Mouse (Mus musculus): ENCODE results near the gene Gdf15.

Gene Gdf15

GRCm38 (mm10) chr8:70632346-70632892, at the start of gene Gdf15:
TSS of gene Gdf15 (minus strand) at chr8:70632456.
- no peak for DNase-seq

GRCm38 (mm10) chr8:70681410-70681809, 49.2 kb upstream of the Gdf15 start:
- DNase-seq: no peak

GRCm38 (mm10) chr8:70680039-70680438, 47.8 kb upstream of the Gdf15 start:
- DNase-seq: no peak

GRCm38 (mm10) chr8:70679404-70679803, 47.1 kb upstream of the Gdf15 start:
- no peak for DNase-seq

- no peak for DNase-seq
Observed at GRCm38 (mm10) chr8:70678679-70679078, 46.4 kb upstream of the Gdf15 start.

- DNase-seq: no peak
Observed at GRCm38 (mm10) chr8:70677451-70678080, 45.3 kb upstream of the Gdf15 start.

- no peak for DNase-seq
Observed at GRCm38 (mm10) chr8:70675336-70675735, 43.1 kb upstream of the Gdf15 start.

GRCm38 (mm10) chr8:70674716-70675115, 42.5 kb upstream of the Gdf15 start:
- no peak for DNase-seq

- no peak for DNase-seq
Observed at GRCm38 (mm10) chr8:70674109-70674508, 41.9 kb upstream of the Gdf15 start.

GRCm38 (mm10) chr8:70673079-70673856, 41.0 kb upstream of the Gdf15 start, which contains the start of gene Lsm4:
TSS of gene Lsm4 (plus strand) at chr8:70673248.
- peak; percentile 100 for DNase-seq

- DNase-seq: peak; percentile 16
Observed at GRCm38 (mm10) chr8:70672325-70673078, 40.2 kb upstream of the Gdf15 start.

GRCm38 (mm10) chr8:70671615-70672324, 39.5 kb upstream of the Gdf15 start:
- DNase-seq: no peak

GRCm38 (mm10) chr8:70667071-70667470, 34.8 kb upstream of the Gdf15 start:
- DNase-seq: no peak

- DNase-seq: no peak
Observed at GRCm38 (mm10) chr8:70665599-70665998, 33.3 kb upstream of the Gdf15 start.

- DNase-seq: no peak
Observed at GRCm38 (mm10) chr8:70664631-70665030, 32.4 kb upstream of the Gdf15 start.

GRCm38 (mm10) chr8:70663691-70664090, 31.4 kb upstream of the Gdf15 start:
- no peak for DNase-seq

- DNase-seq: peak; percentile 73
Observed at GRCm38 (mm10) chr8:70660273-70660725, 28.0 kb upstream of the Gdf15 start, which contains the start of gene Pgpep1. TSS of gene Pgpep1 (minus strand) at chr8:70660388.

GRCm38 (mm10) chr8:70659604-70660272, 27.5 kb upstream of the Gdf15 start:
- peak; percentile 96 for DNase-seq

- DNase-seq: no peak
Observed at GRCm38 (mm10) chr8:70658897-70659603, 26.8 kb upstream of the Gdf15 start.

- no peak for DNase-seq
Observed at GRCm38 (mm10) chr8:70657739-70658138, 25.5 kb upstream of the Gdf15 start.

- no peak for DNase-seq
Observed at GRCm38 (mm10) chr8:70657214-70657613, 25.0 kb upstream of the Gdf15 start.
